Mouse (Mus musculus) heart, postnatal 4 days (tissue): Measurements from ENCODE around the gene Ifnl3. TPM values are rescaled to one million over a fixed set of nuclear protein-coding genes. Genes with fewer than 3 reads are reported as not detected.

Source experiments
- DNase-seq: peaks from one replicate; pipeline ENCODE4 v3.0.0; 2021
- microRNA-seq, 2 experiments: library from miRNA; unstranded; fragments of <30 nt; microRNA quantifications; one replicate each; pipeline ENCODE4 v1.2.0; 2021 to 2022
- total RNA-seq, 2 experiments: library from RNA; stranded (reverse); gene quantifications; 2 replicates each; pipeline ENCODE4 v1.2.3; 2021

The Ifnl3 gene
- total RNA-seq, 2 experiments from 2014 or later = not detected

DNA sequence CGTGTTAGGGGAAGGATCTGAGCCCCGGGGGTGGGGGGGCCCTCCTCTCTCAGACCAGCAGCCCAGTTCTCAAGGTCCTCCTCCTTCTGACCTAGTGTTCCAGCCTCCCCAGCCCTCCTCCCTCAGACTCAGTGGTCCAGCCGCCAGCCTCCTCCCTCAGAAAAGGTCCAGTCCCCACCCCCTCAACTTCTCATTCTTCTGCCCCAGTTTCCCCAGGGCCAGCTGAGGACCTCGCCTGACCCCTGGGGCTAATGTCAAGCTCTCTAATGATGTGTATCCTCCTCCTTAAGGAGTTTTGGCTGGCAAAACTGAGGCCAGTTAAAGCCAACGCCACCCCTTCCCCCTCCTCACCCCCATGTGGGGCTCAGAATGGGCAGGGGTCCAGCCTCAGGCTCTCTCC is 24.5 kb downstream of the Ifnl3 start, which contains the start of gene Nccrp1:
Gene Nccrp1, minus strand, starts transcription at position 101 of the 400 bp plus-strand sequence.
- DNase-seq = no peak

DNA sequence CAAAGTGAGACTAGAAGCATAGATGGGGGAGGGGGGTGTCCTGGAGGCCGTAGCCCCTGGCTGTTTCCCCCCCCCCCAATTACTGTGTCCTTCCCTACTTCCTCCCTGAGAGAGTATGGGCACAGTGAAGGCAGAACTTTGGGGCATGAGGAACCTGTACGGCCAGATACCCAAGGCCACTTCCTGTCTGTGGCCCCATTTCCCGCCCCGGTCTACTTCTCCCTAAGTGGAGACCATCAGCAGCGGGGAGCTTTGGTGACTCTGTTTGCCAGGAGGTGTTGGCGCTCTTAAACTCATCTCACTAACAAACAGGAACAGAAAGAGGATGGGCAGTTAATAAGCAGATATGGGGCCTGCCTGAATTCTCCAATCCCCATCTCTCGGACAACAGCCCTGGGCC is 25.0 kb downstream of the Ifnl3 start:
- DNase-seq = no peak

DNA sequence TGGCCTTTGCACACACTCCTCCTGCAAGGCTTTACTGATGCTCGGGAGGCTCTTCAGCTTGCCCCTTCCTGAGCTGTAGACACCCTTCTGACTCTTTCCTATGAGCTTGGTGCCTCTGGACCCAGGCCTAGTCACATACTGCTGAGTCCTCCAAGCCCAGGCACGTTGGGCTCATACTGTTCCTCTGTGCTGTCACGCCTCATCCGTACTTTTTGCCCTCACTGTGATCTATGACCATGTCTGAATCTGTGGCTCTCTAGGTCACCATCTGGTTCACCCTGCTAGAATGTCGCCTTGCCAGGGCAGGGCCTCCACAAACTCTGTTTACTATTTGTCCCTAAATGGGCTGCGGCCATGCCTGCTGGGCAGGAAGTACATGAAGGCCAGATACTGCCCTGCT is 30.4 kb downstream of the Ifnl3 start:
- no peak for DNase-seq

DNA sequence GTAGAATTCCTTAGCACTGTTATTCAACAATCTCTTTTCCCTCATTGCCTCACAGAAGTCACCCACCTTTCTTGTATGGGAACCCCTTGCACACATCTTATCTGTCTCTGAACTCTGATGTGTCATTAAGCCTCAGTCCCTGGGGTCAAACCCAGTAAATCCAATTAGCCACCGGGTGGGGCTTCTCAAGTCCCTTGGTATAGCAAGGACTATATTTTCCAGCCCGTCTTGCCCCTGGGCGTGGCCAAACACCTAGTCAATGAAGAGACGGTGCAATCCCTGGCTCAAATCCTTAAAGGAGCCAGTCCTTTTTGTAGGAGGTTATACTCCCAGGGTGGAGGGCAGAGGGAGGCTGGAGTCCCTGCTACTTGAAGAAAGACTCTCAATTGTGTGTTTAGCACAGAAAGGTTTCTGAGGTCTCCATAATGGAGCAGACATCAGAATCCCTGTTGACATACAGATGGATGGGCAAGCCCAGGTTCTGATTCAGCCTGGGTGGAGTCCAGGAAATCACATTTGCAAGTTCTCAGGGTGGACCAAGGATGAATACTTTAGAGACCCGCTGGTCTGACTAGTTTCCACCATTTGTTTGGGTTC is 33.4 kb downstream of the Ifnl3 start:
- no peak for DNase-seq

DNA sequence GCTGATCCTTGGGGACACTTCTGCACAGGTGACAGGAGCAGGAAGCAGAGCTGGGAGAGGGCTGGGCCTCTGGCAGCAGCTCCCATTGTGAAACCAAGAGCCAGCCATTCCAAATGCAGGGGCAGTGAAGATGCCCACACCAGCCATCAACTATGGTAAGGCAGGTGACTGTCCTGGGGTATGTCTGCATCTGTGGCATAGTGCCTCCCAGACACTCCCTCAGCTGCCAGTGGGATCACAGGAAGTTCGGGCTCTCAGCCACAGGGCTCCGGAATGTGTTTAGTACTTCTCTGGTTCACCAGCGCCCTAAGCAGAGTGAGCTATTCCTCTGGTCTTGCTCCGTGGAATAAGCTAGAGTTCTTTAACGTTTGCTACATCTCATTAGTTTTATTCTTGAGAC is 34.4 kb downstream of the Ifnl3 start:
- no peak for DNase-seq

DNA sequence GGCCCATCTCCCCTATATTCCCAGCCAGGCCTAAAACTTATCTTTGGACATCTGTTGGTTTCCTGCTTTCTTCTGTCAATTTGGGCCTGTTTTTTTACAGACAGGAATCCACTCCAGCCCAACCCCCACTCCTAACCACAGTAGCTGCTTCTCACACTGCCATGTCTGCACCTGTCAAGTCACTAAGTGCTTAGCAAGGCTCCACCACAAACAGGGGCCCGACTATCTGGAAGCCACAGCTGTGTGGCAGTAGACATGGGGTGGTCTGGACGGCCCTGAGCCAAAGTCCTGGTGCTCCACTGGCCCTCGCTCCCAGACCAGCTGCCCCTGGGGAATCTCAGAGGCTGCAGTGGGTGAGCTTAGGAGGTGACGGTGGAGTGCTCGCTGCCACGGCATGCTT is 35.1 kb downstream of the Ifnl3 start:
- no peak for DNase-seq

DNA sequence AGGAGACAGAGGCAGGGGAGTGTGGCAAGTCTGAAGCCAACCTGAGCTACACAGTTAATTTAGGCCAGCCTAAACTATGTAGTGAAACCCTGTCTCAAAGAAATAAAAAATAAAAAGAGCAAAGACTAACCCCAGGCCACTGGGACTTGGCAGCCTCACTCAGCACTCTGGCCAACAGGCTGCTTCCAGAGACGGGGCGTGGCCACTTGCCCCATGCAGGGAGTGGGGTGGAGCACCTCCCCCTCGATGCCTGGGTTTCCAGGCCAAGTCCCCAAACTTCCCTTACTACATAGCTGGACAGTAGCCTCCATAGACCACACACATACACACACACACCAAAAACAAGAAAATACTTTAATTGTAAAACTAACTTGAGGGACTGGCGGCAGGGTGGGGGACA is 35.9 kb downstream of the Ifnl3 start:
- DNase-seq = peak; percentile 69

DNA sequence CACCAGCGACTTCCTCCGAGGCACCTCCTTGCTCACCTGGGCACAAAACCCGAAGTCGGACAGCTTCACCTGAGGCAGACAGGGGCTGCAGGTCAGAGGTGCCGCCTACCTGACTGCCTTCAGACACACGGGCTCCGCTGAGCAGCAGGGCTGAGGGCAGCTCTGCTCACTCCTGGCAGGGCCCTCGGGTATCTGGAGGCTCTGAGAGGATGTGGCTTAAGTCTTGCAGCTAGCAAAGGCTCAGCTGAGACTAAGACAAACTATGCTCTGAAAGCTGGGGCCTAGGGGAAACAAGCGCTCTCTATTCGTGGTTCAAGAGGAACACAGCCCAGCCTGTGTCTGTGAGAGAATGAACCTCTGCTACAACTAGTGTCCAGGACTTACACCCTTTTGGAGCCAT is 38.2 kb downstream of the Ifnl3 start:
- DNase-seq = no peak

DNA sequence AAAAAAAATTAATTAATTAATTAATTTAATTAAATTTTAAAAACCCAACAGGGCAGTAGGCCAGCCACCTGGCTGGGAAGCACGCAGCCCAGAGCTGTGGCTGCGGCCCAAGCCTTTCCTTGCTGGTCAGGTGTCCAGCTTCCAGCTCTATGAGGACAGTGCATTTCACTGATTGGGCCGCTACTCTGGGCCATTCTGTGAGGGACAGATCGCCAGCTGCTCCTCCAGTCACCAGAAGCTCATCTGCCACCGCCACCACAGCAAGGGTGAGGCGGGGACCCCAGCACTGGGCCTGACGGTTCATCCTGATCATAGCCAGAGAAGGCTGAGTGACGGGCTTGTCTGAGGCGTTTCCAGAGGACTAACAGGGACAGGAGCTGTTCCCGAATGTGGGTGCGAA is 39.3 kb downstream of the Ifnl3 start:
- DNase-seq = no peak

DNA sequence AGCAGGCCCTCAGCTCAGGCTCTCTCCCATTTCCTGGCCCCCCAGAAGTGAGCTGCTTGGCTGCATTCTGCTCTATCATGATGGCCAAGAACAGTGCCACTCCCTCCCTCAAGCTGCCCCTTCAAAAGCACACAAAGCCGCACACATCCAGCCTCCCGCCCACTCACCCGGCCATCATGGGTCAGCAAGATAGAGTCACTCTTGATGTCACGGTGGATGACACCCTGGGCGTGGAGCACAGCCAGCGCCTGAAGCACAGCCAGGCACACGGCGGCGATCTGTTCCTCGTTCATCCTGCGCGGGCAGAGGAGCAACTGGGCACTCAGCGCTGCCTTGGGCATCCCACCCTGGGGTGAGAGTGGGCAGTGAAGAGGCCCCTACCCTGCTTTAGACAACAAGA is 39.7 kb downstream of the Ifnl3 start:
- no peak for DNase-seq

DNA sequence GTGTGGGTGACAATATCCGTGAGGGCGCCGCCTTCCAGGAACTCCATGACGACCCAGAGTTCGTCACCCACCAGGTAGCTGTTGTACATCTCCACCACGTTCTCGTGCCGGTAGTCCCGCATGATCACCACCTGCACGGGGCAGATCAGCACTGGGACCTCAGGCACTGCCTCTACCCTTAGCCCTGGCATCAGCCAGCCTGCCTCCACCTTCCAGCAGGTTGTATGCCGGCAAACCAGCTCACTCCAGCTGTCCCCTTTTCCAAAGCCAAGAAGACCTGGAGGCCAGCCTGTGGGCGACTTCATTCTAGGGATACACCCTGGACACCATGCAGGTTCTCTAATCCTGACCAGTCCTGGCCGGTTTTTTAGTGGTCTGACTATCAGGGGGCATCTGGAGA is 40.3 kb downstream of the Ifnl3 start:
- DNase-seq = no peak

DNA sequence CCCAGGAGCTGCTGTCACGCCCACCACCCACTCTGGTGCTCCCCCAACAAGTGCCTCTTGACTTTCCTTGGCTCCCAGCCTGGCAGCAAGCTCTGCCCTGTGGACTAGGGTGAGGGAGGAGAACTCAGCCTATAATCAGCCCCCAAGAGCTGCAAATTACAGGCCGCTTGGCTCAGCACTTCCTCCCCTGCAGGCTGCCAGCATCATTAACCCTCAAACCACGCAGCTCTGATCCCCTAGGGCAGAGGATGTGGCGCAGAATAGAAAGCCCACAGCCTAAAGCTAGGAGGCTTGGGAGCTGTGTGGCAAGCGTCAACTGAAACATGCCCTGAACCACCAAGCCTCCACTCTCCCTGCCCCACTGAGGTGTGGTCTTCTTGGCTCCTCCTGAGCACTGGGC is 42.8 kb downstream of the Ifnl3 start:
- DNase-seq = no peak

DNA sequence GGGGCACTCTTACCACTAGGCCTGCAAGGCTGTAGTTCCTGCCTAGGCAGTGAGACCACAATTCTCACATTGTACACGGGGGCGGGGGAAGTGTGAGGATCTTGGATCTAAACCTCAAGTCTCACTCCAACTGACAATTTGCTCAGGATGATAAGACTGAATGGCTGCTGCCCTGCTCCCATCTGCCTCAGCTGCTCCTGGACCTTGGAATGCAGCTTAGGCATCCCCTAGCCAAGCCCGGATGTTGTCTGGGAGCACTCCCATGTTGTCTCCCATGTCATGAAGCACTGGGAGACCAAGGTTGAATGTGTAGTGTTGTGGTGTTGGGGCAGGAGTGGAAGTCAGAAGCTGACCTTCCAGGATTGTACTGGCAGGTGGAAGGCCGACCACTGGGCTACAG is 44.9 kb downstream of the Ifnl3 start:
- DNase-seq = no peak

DNA sequence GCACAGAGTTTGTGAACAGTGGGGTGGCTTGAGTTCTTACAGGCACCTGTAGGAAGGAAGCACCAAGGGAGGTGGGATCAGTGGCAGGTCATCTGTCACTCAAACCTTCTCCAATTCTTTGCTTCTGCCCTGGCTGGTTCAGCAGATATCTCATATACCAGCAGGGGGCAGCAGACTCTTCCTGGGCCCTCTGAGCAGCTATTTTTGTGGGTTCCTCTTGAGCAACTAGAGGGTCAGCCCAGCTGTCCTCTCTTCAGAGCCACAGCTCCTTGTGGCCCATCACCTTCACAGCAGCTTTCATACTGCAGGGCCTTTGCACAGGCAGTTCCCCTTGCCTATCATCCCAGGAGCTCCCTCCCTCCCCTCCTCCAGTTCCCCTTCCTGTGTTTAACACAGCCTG is 45.6 kb downstream of the Ifnl3 start:
- DNase-seq = peak; percentile 78

DNA sequence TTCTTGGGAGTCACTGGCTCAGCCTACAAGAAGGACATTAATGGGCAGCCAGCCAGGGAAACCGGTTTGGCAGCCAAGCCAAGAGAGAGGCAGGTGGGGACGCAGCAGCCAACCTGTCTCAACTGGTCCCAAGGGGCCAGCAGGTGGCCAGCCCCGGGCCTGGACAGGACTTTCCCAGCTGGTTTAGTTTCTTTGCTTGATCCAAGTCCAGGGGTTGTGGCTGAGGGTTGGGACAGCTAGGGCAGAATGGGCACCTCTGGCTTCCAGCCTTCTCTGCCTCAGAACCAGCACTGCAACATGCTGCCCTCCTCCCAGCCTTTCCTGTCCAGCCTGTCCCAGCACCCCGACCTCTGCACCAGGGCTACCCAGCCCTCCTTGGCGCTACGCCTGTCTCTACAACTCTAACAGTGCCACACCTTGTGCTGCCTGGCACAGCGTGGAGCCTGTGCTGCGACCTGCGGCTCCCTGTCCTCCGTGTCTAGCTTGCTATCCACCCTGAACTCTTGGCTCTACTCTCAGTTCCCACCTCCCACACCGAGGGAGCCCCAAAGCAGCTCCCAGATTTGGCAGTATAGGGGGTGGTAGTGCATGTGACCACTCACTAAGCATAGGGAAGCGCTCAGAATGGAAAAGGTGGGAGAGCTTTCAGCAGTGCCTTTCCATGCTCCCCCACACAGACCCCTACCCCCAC is 47.8 kb downstream of the Ifnl3 start:
- peak; percentile 49 for DNase-seq

DNA sequence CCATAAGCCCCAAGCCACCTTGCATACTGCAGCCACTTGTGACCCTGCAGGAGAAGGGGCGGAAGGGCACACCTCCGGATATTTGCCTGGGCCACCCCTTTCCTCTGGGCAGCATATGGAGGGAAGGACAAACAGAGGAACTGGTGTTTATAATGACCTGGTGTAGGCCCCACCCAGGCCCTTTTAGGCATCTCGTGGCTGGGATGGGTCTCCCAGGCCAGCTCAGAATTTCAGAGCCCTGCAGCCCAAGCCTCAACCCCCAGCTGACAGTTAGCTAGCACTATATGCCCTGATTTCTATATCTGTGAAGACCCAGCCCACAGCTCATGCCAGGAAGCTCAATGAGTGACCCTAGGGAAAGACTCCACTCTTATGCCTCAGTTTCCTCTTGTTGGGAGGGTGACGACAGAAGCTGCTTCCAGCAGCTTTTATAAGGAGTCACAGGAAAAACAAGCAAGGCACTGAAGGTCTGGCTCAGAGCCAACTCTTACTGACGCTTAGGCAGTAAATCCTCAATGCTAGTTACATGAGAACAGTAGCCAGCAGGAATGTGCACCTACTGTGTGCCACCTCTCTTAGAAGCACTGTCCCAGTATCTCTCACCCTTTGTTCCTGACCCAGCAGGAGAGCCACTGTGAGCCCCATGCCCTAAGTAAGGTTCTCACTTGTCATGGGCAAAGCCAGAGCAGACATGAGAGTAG is 48.5 kb downstream of the Ifnl3 start:
- peak; percentile 32 for DNase-seq

DNA sequence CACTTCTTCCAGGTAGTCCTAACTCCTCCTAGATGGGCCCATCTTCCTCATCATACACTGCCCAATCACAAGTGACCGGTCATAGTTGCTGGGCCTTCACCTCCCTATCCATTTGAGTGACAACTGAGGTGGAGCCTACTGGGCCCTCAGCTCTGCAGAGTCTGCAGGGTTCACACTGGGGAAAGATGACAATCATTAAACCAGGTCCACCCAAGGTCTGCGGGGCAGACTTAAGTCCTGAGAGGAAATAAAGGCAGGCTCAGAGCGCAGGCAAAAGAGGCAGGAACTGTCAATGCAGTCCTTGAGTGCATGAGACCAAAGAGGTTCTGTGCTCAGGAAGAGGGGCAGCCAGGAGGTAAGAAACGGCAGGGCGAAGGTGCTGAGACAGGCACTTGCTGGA is 50.1 kb downstream of the Ifnl3 start:
- DNase-seq = no peak

DNA sequence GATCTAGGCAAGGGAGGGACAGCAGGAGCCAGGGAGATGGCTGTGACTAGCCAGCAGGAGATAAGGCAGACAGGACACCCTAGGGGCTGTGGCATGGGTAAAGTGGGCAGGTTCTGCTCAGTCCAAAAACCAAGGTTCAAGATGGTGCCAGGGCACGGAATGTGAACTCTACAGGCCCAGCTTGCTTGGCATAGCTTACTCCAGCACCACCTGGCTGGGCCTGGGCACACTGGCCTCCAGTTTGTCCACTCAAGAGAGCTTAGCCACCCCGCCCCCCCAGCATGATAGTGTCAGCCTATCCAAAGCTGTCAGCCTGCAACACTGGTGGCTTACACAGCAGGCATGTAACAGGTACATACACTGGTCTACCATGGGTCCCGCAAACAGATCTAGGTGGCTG is 50.6 kb downstream of the Ifnl3 start:
- no peak for DNase-seq

Small RNA genes within 50 kb of the gene (microRNA-seq; reads per million reads assigned to microRNA genes)
- gene Mir7049 = 0 to 1.0 reads per million in 2 experiments

Other genes with a start within 250 kb of the Ifnl3 start
- 10 to 100 TPM in 1 of 2 experiments, 1 to 10 TPM in 1; 8.5 to 10.9 TPM for gene Eid2b, start 245.1 kb upstream of the Ifnl3 start, total RNA-seq
- gene Selenov, start 231.7 kb upstream of the Ifnl3 start, total RNA-seq = not detected
- gene Dll3, start 220.6 kb upstream of the Ifnl3 start, total RNA-seq = not detected
- 10 to 100 TPM; 68.6 to 76.6 TPM for gene Timm50, start 210.8 kb upstream of the Ifnl3 start, total RNA-seq
- 10 to 100 TPM; 58.7 to 62.7 TPM for gene Supt5, start 184.1 kb upstream of the Ifnl3 start, total RNA-seq
- gene Rps16, start 172.2 kb upstream of the Ifnl3 start, total RNA-seq = 1,000 to 10,000 TPM in 1 of 2 experiments, 100 to 1,000 TPM in 1; 972 to 1,025 TPM
- gene Plekhg2, start 150.2 kb upstream of the Ifnl3 start, total RNA-seq = 10 to 100 TPM; 42.1 to 42.9 TPM
- 10 to 100 TPM; 12.7 to 12.9 TPM for gene Zfp36, start 142.6 kb upstream of the Ifnl3 start, total RNA-seq
- 10 to 100 TPM; 22.9 to 24.5 TPM for gene Med29, start 130.1 kb upstream of the Ifnl3 start, total RNA-seq
- gene Paf1, start 129.9 kb upstream of the Ifnl3 start, total RNA-seq = 10 to 100 TPM; 50.1 to 53.5 TPM
- gene Gmfg, start 85.4 kb upstream of the Ifnl3 start, total RNA-seq = 1 to 10 TPM; 7.1 to 7.5 TPM
- 1 to 10 TPM; 2.5 to 3.3 TPM for gene Lrfn1, start 70.9 kb upstream of the Ifnl3 start, total RNA-seq
- gene Ifnl2, start 12.4 kb upstream of the Ifnl3 start, total RNA-seq = not detected
- gene Sycn, start 18.0 kb downstream of the Ifnl3 start, total RNA-seq = not detected
- not detected for gene Nccrp1, start 24.4 kb downstream of the Ifnl3 start, total RNA-seq
- 10 to 100 TPM; 49.2 to 50.5 TPM for gene Samd4b, start 75.3 kb downstream of the Ifnl3 start, total RNA-seq
- 10 to 100 TPM; 21.6 to 22.1 TPM for gene Pak4, start 75.3 kb downstream of the Ifnl3 start, total RNA-seq
- gene Acp7, start 108.5 kb downstream of the Ifnl3 start, total RNA-seq = not detected
- gene Fbxo27, start 170.0 kb downstream of the Ifnl3 start, total RNA-seq = 1 to 10 TPM; 2.2 TPM
- 1 to 10 TPM; 2.6 to 4.2 TPM for gene Fbxo17, start 194.0 kb downstream of the Ifnl3 start, total RNA-seq
- gene Mrps12, start 219.0 kb downstream of the Ifnl3 start, total RNA-seq = 10 to 100 TPM; 44.5 to 45.9 TPM
- 10 to 100 TPM; 19.3 to 19.9 TPM for gene Sars2, start 219.2 kb downstream of the Ifnl3 start, total RNA-seq
- not detected for gene Ccer2, start 233.3 kb downstream of the Ifnl3 start, total RNA-seq
- gene Sirt2, start 243.9 kb downstream of the Ifnl3 start, total RNA-seq = 10 to 100 TPM; 56.4 to 58.3 TPM
- gene Nfkbib, start 244.7 kb downstream of the Ifnl3 start, total RNA-seq = 10 to 100 TPM; 14.4 to 14.5 TPM